Mouse (Mus musculus): ENCODE measurements around the gene Ccdc171.
"Not testable (repeated sequence)": the region's sequence is repeated elsewhere in the genome, so short reads cannot be mapped to it uniquely, and the experiment has no call there.

Gene Ccdc171

DNA sequence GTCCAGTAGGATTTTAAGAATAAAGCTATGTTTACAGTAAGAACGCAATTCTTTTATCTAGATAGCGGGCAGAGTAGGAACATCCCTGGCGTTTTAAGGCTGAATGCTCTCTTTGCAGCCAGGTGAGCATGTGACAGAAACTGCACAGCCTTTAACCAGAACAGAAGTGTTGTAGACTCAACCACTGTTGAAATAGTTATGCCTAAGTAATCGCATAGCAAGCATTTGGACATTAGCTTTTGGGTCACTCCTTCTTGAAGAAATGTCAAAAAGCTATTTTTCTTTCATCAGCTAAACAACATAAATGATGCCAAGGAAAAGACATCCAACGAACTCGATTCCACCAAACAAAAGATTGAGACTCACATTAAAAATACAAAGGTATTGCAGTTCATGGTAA is 131.7 kb downstream of the Ccdc171 start:
- no peak for DNase-seq (ENCODE audit: low spot score in 2 of 2)

DNA sequence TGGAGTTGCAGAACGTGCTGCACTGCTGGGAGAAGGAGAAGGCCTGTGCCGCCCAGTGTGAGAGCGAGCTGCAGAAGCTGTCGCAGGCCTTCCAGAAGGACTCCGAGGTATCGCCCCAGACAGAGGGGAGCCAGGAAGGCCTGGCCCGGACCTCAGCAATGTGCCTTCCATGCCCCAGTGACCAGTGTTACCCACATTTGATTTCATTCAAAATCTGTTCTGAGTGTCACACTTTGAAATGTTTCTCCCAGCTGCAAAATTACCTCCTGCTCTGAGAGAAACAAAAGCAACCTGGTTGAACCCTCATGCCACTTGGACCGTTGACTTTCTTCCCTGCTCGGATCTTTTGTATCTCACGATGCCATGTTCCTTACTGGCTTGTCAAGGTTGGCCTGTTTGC is 133.1 kb downstream of the Ccdc171 start:
- no peak for DNase-seq (ENCODE audit: low spot score in 2 of 2)

DNA sequence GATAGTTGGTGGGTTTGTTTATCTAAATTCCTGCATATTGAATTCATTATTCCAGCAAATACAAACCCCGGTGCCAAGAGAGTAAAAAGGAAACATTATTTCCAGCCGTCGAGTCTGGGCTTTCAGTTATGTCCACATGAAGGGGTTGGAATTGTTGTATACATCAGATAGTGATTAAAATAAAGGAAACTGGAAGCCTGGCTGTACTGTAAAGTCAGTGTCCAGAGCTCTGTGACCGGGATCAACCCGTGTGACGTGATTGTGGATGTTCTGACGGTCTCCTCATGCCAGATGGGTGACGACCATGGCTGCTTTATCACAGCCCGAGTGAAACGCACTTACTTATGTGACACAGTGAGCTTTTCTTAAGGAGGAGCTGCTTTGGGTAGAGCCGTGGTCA is 134.1 kb downstream of the Ccdc171 start:
- no peak for DNase-seq (ENCODE audit: low spot score in 2 of 2)

DNA sequence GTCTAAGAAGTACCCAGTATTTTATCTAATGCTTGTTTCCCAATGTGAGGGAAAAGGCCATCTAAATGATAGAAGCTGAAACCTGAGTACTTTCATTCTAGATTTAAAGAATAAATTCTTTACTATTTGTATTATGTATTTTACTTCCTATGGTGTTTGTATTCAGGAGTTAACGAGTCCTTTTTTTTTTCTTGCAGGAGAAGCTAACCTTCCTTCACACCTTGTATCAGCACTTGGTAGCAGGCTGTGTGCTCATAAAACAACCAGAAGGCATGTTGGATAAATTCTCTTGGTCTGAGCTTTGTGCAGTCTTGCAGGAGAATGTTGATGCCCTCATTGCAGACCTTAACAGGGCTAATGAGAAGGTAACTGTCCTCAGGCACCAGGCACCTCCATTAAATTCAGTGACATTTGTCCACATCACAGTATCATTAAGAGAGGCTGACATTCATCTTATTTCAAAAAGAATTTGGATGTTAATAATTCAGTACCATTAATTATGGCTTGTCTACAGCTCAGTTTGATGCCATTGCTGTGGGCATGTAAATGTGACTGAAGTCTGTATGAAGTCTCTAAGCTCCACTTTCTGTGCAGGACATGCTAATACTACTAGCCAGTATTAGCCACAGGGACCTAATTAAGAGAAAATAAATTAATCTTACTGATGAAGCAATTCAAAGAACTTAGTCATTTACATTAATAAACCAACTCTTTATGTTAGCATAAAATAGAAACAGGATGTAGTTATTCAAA is 136.3 kb downstream of the Ccdc171 start:
- no peak for DNase-seq (ENCODE audit: low spot score in 2 of 2)

DNA sequence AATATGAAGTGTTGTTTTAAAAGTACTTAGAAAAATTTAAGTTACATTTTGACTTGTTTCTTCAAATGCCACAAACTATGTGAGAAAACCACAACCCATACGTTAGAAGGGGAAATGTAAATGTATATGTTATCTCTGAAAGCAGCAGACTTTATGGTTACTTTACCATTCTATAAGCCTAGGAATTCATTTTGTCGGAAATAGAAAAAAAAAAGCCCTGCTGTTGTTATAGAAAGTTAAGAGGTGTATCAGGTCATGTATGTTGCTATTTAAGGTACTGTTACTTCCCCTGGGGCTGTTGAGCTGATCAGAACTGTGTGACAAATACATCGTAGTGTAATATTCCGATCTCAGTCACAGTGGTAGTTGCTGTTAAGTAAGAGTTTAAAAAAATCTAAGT is 137.0 kb downstream of the Ccdc171 start:
- no peak for DNase-seq (ENCODE audit: low spot score in 2 of 2)

DNA sequence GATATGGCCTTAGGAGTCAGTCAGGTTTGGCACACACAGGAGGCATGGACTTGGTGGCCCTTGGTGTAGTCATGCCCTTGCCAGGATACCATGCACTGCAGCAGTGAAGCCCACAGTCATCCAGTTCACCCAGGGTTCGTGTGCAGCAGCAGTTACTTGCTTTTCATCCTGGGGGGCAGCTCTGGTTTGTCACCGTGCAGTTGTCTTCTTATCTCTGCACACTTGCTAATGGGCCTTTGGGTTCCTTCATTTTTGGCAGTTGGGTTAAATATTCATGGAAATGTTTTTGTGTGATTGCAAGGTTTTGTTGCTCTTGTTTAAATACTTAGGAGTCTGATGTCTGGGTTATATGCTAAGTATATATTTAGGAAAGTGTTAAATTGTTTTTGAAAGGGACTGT is 144.2 kb downstream of the Ccdc171 start:
- DNase-seq (ENCODE audit: low spot score in 2 of 2): no peak

DNA sequence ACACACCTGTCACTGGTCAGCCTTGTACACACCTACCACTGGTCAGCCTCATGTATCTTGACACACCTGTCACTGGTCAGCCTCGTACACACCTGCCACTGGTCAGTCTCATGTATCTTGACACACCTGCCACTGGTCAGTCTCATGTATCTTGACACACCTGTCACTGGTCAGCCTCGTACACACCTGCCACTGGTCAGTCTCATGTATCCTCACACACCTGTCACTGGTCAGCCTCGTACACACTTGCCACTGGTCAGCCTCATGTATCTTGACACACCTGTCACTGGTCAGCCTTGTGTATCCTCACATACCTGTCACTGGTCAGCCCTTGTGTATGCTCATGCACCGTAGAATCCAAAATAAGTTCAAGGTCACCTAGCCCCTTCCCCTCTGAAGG is 150.0 kb downstream of the Ccdc171 start:
- DNase-seq (ENCODE audit: low spot score in 2 of 2): not testable (repeated sequence)

DNA sequence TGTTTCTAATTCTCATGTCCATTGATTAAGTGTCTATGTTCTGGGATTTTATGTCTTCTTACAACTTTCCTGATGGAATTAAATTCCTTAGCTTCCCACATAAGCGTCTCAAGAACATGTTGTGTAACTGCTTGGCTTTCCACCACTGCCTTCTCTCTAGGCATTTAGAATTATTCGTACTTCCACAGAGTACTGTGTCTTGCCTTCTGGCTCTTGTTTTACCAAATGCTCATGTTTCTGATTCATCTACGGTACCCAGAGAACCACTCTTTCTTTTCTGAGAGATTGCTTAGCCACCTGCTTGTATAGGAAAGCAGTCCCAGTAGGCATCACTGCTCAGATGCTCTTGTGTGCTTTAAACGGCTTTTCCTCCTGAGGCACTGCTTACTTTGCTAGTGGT is 151.1 kb downstream of the Ccdc171 start:
- no peak for DNase-seq (ENCODE audit: low spot score in 2 of 2)

DNA sequence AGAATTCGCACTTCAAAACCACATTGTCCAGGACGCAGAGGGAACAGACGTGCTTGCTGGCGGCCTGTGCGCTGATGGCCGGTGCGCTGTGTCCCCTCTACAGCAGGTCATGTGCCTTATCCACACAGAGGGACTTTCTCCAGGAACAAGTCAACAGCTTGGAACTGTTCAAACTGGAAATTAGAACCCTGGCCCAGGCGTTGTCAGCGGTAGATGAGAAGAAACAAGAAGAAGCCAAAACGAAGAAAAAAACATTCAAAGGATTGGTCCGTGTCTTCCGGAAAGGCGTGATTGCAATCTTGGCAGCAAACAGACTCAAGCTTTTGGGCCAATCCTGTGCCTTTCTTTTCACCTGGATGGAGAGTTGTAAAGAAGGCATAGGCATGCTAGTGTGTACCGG is 155.7 kb downstream of the Ccdc171 start:
- DNase-seq (ENCODE audit: low spot score in 2 of 2): no peak

DNA sequence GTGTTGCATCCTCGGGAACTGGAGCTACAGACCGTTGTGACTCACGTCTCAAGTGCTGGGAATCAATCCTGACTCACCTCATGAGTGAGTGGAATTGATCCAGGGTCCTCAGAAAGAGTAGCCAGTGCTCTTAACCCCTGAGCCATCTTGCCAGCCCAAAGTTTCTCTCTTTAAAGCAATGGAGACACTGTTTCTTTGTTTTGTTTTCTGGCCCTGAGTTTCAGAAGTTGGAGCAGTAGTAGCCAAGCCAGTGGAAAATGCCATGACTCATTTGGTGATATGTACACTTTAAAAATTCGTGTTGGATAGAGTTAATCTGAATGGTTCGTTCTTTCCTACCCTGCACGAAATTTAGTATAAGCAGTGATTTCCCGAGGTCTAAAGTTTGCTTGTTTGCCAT is 157.5 kb downstream of the Ccdc171 start:
- no peak for DNase-seq (ENCODE audit: low spot score in 2 of 2)

DNA sequence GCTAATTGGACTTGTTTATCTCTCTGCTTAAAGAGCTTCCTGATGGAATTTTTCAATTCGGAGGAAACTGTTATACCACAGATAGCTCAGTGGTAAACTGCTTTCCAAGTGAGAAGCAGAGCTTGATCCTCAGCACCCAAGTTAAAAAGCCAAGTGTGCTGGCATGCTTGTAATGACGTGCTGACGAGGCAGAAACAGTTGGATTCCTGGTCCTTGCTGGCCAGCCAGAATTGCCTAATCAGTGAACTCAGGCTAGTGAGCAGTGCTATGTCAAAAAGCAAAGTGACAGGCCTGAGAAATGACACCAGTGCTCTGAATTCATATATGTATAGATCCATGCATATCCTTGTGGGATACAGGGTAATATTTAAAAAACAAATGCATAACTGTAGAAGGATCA is 174.8 kb downstream of the Ccdc171 start:
- no peak for DNase-seq (ENCODE audit: low spot score in 2 of 2)

DNA sequence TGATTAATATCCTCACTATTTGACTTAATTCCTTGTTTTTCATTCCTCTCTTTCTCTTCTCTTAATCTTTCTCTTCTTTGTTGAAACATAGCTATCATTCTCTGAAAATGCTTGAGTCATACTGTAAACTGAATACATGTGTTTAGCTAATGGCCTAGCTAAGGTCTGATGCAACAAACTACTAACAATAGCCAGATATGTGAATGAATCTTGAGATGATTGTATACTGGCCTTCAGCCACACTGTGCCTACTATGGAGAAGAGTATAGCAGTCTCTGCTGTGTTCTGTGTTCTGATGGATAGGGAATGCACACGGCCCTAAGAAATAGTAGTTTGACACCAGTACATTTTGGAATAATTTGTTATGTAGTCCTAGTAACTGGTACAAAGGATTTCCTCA is 191.7 kb downstream of the Ccdc171 start:
- no peak for DNase-seq (ENCODE audit: low spot score in 2 of 2)

DNA sequence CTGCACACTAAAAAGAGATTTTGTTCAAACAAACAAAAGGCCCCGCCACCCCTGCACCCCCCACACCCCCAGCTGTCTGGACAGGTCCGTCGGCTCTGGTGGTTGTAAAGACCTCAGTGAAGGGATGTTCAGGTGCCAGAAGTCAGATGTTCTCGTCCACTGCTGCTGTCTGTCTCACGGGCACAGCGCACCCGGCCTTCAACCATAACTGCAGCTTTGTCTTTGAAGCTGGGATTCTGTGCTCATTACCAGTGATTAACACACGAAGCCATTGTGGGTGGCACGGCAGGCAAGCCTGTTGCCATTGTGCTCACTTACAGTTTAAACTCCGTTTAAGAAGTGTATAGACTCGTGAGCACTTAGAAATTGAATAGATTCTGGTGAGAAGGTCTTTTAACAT is 194.5 kb downstream of the Ccdc171 start:
- no peak for DNase-seq (ENCODE audit: low spot score in 2 of 2)

DNA sequence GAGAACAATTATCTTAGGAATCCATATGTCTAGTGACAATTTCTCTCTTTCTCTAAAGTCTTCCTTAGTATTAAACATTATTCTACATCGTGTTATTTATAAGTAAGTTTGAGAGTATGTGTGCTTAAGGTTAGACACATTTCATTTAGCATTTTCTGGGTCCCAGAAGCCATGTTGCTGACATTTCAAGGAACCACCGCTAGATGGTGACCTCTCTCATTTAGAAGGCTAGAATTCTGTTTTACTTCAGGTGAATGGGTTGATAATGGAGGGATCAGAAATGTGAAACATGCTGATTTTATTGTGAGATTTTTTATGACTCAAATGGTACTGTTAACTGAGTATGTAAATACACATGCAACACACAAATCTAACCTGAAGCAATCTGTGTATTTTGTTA is 199.8 kb downstream of the Ccdc171 start:
- DNase-seq (ENCODE audit: low spot score in 2 of 2): no peak

DNA sequence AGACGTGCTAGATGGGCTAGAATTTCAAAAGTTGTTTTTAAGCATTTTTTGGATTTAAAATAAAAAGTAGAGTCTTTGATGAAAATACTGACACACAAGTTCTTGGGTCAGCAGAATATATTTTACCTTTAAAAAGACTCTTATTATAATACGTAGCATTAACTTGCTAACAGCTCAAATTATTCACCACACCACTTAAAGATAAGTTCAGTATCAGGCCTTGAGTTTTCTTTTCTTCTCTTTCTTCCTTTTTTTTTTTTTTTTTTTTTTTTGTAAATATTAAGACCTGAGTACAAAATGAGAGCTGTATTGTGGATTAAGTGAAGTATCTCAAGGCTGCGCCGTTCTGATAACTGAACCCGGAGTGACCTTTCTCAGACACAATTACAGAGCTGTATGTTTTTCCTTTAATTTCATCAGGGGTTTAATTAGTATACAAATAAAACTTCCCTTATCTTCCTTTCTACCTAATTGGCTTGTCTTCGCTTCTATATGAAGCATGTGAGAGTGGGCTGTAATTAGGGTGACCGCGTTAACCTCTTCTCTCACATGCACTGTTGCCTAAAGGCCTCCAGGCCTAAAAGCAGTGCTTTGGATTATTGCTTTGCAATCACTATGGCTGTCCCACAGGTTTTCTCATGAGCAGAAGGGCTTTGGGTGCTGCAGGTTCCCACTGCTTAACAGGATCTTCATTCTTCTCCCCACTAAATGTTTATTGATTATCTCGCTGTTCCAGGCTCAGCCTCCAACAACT is 214.0 kb downstream of the Ccdc171 start:
- DNase-seq (ENCODE audit: low spot score in 2 of 2): no peak

DNA sequence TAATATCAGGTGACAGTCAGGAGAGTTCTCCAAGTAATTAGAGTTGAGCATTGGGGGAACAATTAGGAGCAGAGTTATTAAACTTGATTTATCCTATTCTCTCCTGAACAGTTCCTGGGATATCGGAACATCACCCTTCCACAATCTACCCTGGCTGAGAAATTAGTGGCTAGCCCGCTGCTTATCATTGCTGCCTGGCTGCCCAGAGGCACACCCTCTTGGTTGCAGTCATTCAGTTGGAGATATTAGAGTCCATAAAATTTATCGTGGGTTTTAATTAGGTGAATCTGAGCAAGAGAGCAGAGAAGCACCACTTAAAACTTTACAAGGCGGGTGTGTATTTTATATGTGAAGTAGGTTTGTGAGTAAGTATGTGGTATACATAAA is 214.5 kb downstream of the Ccdc171 start:
- DNase-seq (ENCODE audit: low spot score in 2 of 2): no peak

DNA sequence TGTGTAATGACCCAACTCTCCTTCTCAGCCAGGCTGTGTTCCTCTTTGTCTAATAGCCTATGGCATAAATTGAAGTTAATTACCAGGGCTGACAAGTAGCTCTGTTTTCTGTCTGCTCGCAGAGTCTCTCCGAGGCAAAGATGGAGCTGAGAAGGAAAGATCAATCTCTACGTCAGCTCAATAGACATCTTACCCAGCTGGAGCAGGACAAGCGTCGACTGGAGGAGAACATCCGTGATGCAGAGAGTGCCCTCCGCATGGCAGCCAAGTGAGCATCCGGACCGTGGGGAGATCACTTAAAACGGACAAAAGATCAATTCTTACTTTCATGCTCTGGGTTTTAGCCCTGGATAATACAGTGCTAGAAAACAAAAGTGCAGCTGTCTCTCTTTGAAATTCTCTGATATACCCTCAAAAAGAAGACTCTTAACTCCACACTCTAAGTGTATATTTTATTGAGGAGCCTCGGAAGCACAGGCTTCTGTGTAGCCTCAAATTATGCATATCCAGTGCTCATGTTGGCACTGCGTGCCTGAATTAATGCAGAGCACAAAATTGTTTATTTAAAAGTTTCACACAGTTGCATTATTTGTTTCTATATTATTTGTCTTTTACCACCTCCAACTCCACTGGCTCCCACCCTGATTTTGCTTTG is 217.6 kb downstream of the Ccdc171 start:
- no peak for DNase-seq (ENCODE audit: low spot score in 2 of 2)

DNA sequence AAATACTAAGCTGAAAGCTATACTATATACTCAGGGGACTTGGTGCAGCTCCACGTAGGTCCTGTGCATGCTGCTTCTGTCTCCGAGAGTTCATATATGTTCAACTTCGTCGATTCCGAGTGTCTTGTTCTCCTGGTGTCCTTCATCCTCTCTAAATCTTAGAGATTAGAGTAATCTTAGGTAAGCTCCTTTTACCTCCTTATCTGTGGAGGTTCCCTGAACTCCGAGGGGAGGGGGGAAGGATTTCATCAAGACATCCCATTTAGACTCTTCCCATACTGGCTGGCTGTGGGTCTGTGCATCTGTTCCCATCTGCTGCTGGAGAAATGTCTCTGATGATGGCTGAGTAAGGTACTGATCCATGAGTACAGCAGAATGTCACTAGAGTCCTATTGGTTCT is 249.8 kb downstream of the Ccdc171 start:
- no peak for DNase-seq (ENCODE audit: low spot score in 2 of 2)

DNA sequence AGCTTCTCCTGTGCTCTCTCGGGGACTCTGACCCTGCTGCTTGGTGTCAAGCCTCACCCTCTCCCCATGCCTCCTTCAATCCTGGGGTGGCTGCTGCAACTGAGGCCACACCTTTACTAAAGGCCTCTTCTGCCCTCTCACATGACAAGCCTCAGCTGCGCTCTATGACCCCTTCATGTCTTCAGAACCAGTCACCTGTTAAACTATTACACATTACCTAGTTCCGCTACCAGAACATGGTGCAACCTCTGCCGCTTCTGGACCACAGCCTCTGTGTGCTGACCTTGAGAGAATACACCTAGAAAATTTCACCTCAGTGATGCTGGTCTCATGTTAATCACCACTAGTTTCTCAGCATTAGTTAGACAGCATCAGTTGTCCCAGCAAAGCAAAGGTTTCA is 254.7 kb downstream of the Ccdc171 start:
- DNase-seq (ENCODE audit: low spot score in 2 of 2): no peak

DNA sequence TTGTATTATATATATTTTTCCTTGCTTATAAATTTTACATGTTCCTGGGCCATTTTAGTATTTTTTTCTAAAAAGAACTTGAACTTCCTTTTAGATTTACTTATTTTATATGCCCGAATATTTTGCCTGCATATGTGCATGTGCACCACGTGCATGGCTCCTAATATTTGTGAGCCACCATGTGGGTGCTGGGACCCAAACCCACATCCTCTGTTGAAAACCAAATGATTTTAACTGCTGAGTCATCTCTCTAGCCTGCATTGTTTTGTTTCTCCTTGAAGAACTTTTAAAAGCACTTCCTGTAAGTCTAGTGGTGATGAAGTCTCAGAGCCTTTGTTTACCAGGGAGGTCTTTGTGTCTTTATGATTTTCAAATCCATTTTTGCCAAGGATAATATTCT is 259.8 kb downstream of the Ccdc171 start:
- DNase-seq (ENCODE audit: low spot score in 2 of 2): no peak

DNA sequence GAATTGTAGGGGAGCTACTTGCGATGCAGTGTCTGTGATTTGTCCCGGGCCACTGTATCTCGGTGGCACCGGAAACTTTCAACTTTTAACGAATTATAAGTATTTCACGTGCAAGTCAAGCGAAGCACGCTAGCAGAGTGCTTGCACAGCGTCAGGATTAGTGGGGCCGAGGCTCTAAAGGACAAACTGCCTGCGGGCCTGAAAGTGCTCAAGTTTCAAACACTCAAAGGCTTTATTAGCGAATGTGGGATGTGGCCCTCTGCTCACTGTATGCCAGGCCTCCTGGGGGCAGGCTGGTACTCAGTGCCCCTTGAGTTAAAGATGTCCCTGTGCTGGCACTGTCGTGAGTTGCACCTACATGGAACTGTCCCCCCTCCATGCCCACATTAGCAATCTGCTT is 266.5 kb downstream of the Ccdc171 start:
- no peak for DNase-seq (ENCODE audit: low spot score in 2 of 2)

DNA sequence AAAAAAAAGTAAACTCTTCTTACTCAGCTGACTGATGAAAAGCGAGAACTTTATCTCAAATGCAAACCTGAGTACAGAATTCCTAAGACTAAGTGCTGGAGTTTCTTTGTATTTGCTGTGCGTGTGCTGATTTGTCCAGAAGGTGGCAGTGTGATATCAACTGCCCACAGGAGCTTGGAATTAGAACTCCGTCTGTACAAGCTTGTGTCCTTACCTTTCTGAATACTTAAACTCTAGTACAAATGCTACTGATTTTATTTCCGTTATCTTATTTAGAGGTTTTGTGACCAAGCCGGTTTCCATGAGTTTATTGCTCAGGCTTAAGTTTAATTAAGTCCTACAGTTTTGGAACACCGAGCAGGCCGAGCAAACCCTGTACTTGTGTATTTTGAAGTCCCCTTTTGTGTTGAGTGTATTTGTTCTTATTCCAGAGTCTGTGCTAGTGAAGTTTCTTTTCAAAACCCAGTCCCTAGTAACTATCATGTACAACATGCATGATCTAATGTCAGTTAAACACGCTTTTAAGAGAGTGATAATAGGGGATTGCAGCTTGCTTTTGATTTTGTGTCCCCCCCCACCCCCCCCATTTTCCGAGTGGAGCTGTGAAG is 269.1 kb downstream of the Ccdc171 start:
- no peak for DNase-seq (ENCODE audit: low spot score in 2 of 2)
